Mouse (Mus musculus): ENCODE measurements around the gene Gm37419. TPM values are rescaled to one million over a fixed set of nuclear protein-coding genes. Genes with fewer than 3 reads are reported as not detected.

Gene Gm37419
- polyA plus RNA-seq, 1 experiment from 2014 or later, result not detected

- peak overlapping the region; percentile 68 for H3K27ac ChIP-seq (ENCODE audit: low read depth, low read length)
- H3K9ac ChIP-seq (ENCODE audit: low read depth, low read length), result peak overlapping the region; percentile 47
- peak overlapping the region; percentile 90 for H3K4me2 ChIP-seq (replicated peaks; ENCODE audit: low read depth)
- under 1% methylated on average over 33 of the region's 33 CpGs for WGBS
- H3K4me1 ChIP-seq (replicated peaks; ENCODE audit: control insufficient read depth, insufficient read depth, low read length), result no peaks in the 10 kb centered on the region
- no peaks in the 10 kb centered on the region for H3K36me3 ChIP-seq (ENCODE audit: control insufficient read depth, insufficient read depth)
- ATAC-seq, result peak; percentile 46; the same call in 1 of the 2 replicates
- no peaks in the 10 kb centered on the region for H3K9me3 ChIP-seq (ENCODE audit: control insufficient read depth)
- peak overlapping the region; percentile 41 for H3K4me3 ChIP-seq (ENCODE audit: low read depth, low read length)
- TF ChIP-seq CTCF (IDR thresholded peaks at IDR 0.05; ENCODE audit: low read depth), result peak; percentile 63
- H3K27me3 ChIP-seq (replicated peaks; ENCODE audit: control insufficient read depth, insufficient read depth, low read length), result no peaks in the 10 kb centered on the region
These were observed 5.2 kb upstream of the Gm37419 start for GRCm38 (mm10) chr16:23982891-23983588.

GRCm38 (mm10) chr16:23984183-23984582, 4.1 kb upstream of the Gm37419 start:
- peak overlapping the region; percentile 91 for H3K4me2 ChIP-seq (replicated peaks; ENCODE audit: low read depth)
- ATAC-seq, result peak; percentile 34; the same call in 1 of the 2 replicates
- no peaks in the 10 kb centered on the region for H3K4me1 ChIP-seq (replicated peaks; ENCODE audit: control insufficient read depth, insufficient read depth, low read length)
- H3K9ac ChIP-seq (ENCODE audit: low read depth, low read length), result peak overlapping the region; percentile 53; the same call in 1 of the 2 replicates
- 0 out of 2 replicates have a peak overlapping the region, but pooled peaks have one; percentile 30 for H3K27ac ChIP-seq (ENCODE audit: low read depth, low read length)
- H3K36me3 ChIP-seq (ENCODE audit: control insufficient read depth, insufficient read depth), result no peaks in the 10 kb centered on the region
- TF ChIP-seq CTCF (IDR thresholded peaks at IDR 0.05; ENCODE audit: low read depth), result peak; percentile 97
- WGBS, result under 1% methylated on average over 22 of the region's 22 CpGs
- peak overlapping the region; percentile 48 for H3K4me3 ChIP-seq (ENCODE audit: low read depth, low read length)
- no peaks in the 10 kb centered on the region for H3K9me3 ChIP-seq (ENCODE audit: control insufficient read depth)
- H3K27me3 ChIP-seq (replicated peaks; ENCODE audit: control insufficient read depth, insufficient read depth, low read length), result no peaks in the 10 kb centered on the region

GRCm38 (mm10) chr16:23984760-23985466, 3.4 kb upstream of the Gm37419 start:
- peak overlapping the region; percentile 53 for H3K9ac ChIP-seq (ENCODE audit: low read depth, low read length)
- no peak for ATAC-seq

GRCm38 (mm10) chr16:23985467-23985861, 2.8 kb upstream of the Gm37419 start:
- H3K4me3 ChIP-seq (ENCODE audit: low read depth, low read length), result peak overlapping the region; percentile 48; the same call in 1 of the 2 replicates
- no peaks in the 10 kb centered on the region for H3K36me3 ChIP-seq (ENCODE audit: control insufficient read depth, insufficient read depth)
- H3K9me3 ChIP-seq (ENCODE audit: control insufficient read depth), result no peaks in the 10 kb centered on the region
- H3K4me1 ChIP-seq (replicated peaks; ENCODE audit: control insufficient read depth, insufficient read depth, low read length), result no peaks in the 10 kb centered on the region
- H3K4me2 ChIP-seq (replicated peaks; ENCODE audit: low read depth), result peak overlapping the region; percentile 91
- H3K27me3 ChIP-seq (replicated peaks; ENCODE audit: control insufficient read depth, insufficient read depth, low read length), result no peaks in the 10 kb centered on the region
- H3K9ac ChIP-seq (ENCODE audit: low read depth, low read length), result no peak overlapping the region
- H3K27ac ChIP-seq (ENCODE audit: low read depth, low read length), result no peak overlapping the region
- 9% methylated on average over 6 of the region's 6 CpGs for WGBS
- ATAC-seq, result no peak
- peak; percentile 74 for TF ChIP-seq CTCF (IDR thresholded peaks at IDR 0.05; ENCODE audit: low read depth)

More at GRCm38 (mm10) chr16:23984760-23985466, 3.4 kb upstream of the Gm37419 start:
- Histone ChIP-seq H3K4me1 (replicated peaks; ENCODE audit: control insufficient read depth, insufficient read depth, low read length) (no peaks in the 10 kb centered on the region), H3K4me2 (replicated peaks; ENCODE audit: low read depth) (peak overlapping the region; percentile 91), H3K27ac (ENCODE audit: low read depth, low read length) (0 out of 2 replicates have a peak overlapping the region, but pooled peaks have one; percentile 30), H3K4me3 (ENCODE audit: low read depth, low read length) (peak overlapping the region; percentile 48), H3K27me3 (replicated peaks; ENCODE audit: control insufficient read depth, insufficient read depth, low read length) (no peaks in the 10 kb centered on the region), H3K36me3 (ENCODE audit: control insufficient read depth, insufficient read depth) (no peaks in the 10 kb centered on the region), H3K9me3 (ENCODE audit: control insufficient read depth) (no peaks in the 10 kb centered on the region)
- no peak for TF ChIP-seq CTCF (IDR thresholded peaks at IDR 0.05; ENCODE audit: low read depth)
- WGBS, result 1% methylated on average over 22 of the region's 22 CpGs

GRCm38 (mm10) chr16:23986176-23986575, 2.1 kb upstream of the Gm37419 start:
- peak overlapping the region; percentile 98; the same call in 1 of the 2 replicates for H3K9ac ChIP-seq (ENCODE audit: low read depth, low read length)
- no peak for TF ChIP-seq CTCF (IDR thresholded peaks at IDR 0.05; ENCODE audit: low read depth)

GRCm38 (mm10) chr16:23986871-23987270, 1.4 kb upstream of the Gm37419 start:
- peak overlapping the region; percentile 98 for H3K9ac ChIP-seq (ENCODE audit: low read depth, low read length)
- ATAC-seq, result no peak

More at GRCm38 (mm10) chr16:23986176-23986575, 2.1 kb upstream of the Gm37419 start:
- no peak for ATAC-seq
- peak overlapping the region; percentile 85 for H3K4me2 ChIP-seq (replicated peaks; ENCODE audit: low read depth)
- H3K9me3 ChIP-seq (ENCODE audit: control insufficient read depth), result no peaks in the 10 kb centered on the region
- H3K4me1 ChIP-seq (replicated peaks; ENCODE audit: control insufficient read depth, insufficient read depth, low read length), result no peaks in the 10 kb centered on the region
- H3K36me3 ChIP-seq (ENCODE audit: control insufficient read depth, insufficient read depth), result no peaks in the 10 kb centered on the region
- H3K4me3 ChIP-seq (ENCODE audit: low read depth, low read length), result peak overlapping the region; percentile 84; the same call in 1 of the 2 replicates
- no peak overlapping the region for H3K27ac ChIP-seq (ENCODE audit: low read depth, low read length)
- no peaks in the 10 kb centered on the region for H3K27me3 ChIP-seq (replicated peaks; ENCODE audit: control insufficient read depth, insufficient read depth, low read length)
- 49% methylated on average over 3 of the region's 3 CpGs for WGBS

More at GRCm38 (mm10) chr16:23986871-23987270, 1.4 kb upstream of the Gm37419 start:
- H3K9me3 ChIP-seq (ENCODE audit: control insufficient read depth), result no peaks in the 10 kb centered on the region
- TF ChIP-seq CTCF (IDR thresholded peaks at IDR 0.05; ENCODE audit: low read depth), result no peak
- H3K4me2 ChIP-seq (replicated peaks; ENCODE audit: low read depth), result peak overlapping the region; percentile 85
- peaks cover 6% of the 10 kb centered on the region for H3K4me1 ChIP-seq (replicated peaks; ENCODE audit: control insufficient read depth, insufficient read depth, low read length)
- WGBS, result 3% methylated on average over 17 of the region's 17 CpGs
- peak overlapping the region; percentile 100 for H3K27ac ChIP-seq (ENCODE audit: low read depth, low read length)
- no peaks in the 10 kb centered on the region for H3K27me3 ChIP-seq (replicated peaks; ENCODE audit: control insufficient read depth, insufficient read depth, low read length)
- H3K4me3 ChIP-seq (ENCODE audit: low read depth, low read length), result peak overlapping the region; percentile 84
- H3K36me3 ChIP-seq (ENCODE audit: control insufficient read depth, insufficient read depth), result no peaks in the 10 kb centered on the region

Data from intestine, postnatal 0 days (tissue).